Mouse (Mus musculus) testis, adult 2 months (tissue): Measurements from ENCODE around the gene Tmem255b.

Source experiments
- CTCF ChIP-seq: fragments of 200-500 bp; IDR thresholded peaks from 2 replicates; pipeline ENCODE4 v1.5.1; 2012; ENCODE audit warnings: low read depth, mild to moderate bottlenecking, inconsistent platforms, low read length, moderate library complexity; ENCODE audit not compliant: control insufficient read depth, insufficient read depth, insufficient replicate concordance
- POLR2A ChIP-seq: fragments of 200-500 bp; IDR thresholded peaks from 2 replicates; pipeline ENCODE4 v1.6.1; 2012; ENCODE audit warnings: low read depth, mild to moderate bottlenecking, inconsistent platforms, low read length, moderate library complexity; ENCODE audit not compliant: control insufficient read depth

GRCm38 (mm10) chr8:13481596-13481995, 46.6 kb downstream of the Tmem255b start:
- TF ChIP-seq CTCF (no peak), POLR2A (no peak)
